Mouse (Mus musculus): ENCODE data around the gene Tfpt. TPM values are rescaled to one million over a fixed set of nuclear protein-coding genes. Genes with fewer than 3 reads are reported as not detected.
"Not testable (repeated sequence)": the region's sequence is repeated elsewhere in the genome, so short reads cannot be mapped to it uniquely, and the experiment has no call there.

The Tfpt gene
- polyA plus RNA-seq, 1 experiment from 2014 or later: 8.8 TPM

- DNase-seq: no peak
- ATAC-seq: no peak
- H3K27me3 ChIP-seq (ENCODE audit: insufficient read depth, low read length): no peaks in the 10 kb centered on the region
- H3K4me1 ChIP-seq (ENCODE audit: insufficient read depth): no peaks in the 10 kb centered on the region
- H3K4me2 ChIP-seq (ENCODE audit: low read depth, low read length): no peak overlapping the region
- H3K9ac ChIP-seq (replicated peaks): no peak overlapping the region
- 29% methylated on average over 1 of the region's 1 CpGs for WGBS (ENCODE audit: insufficient replicate concordance)
- TF ChIP-seq CTCF (IDR thresholded peaks at IDR 0.05; ENCODE audit: low read depth) (no peak), EP300 (IDR thresholded peaks at IDR 0.05; ENCODE audit: low read depth) (no peak)
- H3K9me3 ChIP-seq (ENCODE audit: low read length): no peaks in the 10 kb centered on the region
- no peaks in the 10 kb centered on the region for H3K36me3 ChIP-seq (replicated peaks; ENCODE audit: insufficient read depth, low read length)
- no peak overlapping the region for H3K27ac ChIP-seq (ENCODE audit: low read depth)
- H3K4me3 ChIP-seq (ENCODE audit: low read depth, low read length): no peak overlapping the region
Observed at GRCm38 (mm10) chr7:3571847-3572246, 57.9 kb downstream of the Tfpt start.

- not testable (repeated sequence) for H3K36me3 ChIP-seq (replicated peaks; ENCODE audit: insufficient read depth, low read length); H3K4me2 ChIP-seq (ENCODE audit: low read depth, low read length); H3K9me3 ChIP-seq (ENCODE audit: low read length); DNase-seq; H3K9ac ChIP-seq (replicated peaks); H3K4me1 ChIP-seq (ENCODE audit: insufficient read depth); H3K27me3 ChIP-seq (ENCODE audit: insufficient read depth, low read length); H3K4me3 ChIP-seq (ENCODE audit: low read depth, low read length); H3K27ac ChIP-seq (ENCODE audit: low read depth); ATAC-seq
- 86% methylated on average over 3 of the region's 3 CpGs for WGBS (ENCODE audit: insufficient replicate concordance)
Observed at GRCm38 (mm10) chr7:3570580-3570979, 59.1 kb downstream of the Tfpt start.

Small RNA genes lying within 50 kb of the gene (microRNA-seq; reads per million reads assigned to microRNA genes)
- gene Gm25100 (not detected), gene Mir3572 (2.4 reads per million)

Other genes with a start within 250 kb of the Tfpt start
- not detected in 2 replicates for gene Cacng8, start 239.2 kb downstream of the Tfpt start, polyA plus RNA-seq (2015; fragmentation: Nextera tagmentation; extraction: Ambion mirVana)
- gene Cacng6, start 205.7 kb downstream of the Tfpt start, polyA plus RNA-seq (2015; fragmentation: Nextera tagmentation; extraction: Ambion mirVana): 0.30 TPM in 1 of 2 replicates, not detected in the other
- gene Tarm1, start 127.3 kb downstream of the Tfpt start, polyA plus RNA-seq (2015; fragmentation: Nextera tagmentation; extraction: Ambion mirVana): 0.24 and 0.41 TPM in 2 replicates
- gene Oscar, start 13.8 kb downstream of the Tfpt start, polyA plus RNA-seq (2015; fragmentation: Nextera tagmentation; extraction: Ambion mirVana): 0.12 TPM in 1 of 2 replicates, not detected in the other
- 385 and 415 TPM in 2 replicates for gene Ndufa3, start 12.6 kb downstream of the Tfpt start, polyA plus RNA-seq (2015; fragmentation: Nextera tagmentation; extraction: Ambion mirVana)
- gene Prpf31, start 56 bp upstream of the Tfpt start, polyA plus RNA-seq (2015; fragmentation: Nextera tagmentation; extraction: Ambion mirVana): 20.8 and 24.9 TPM in 2 replicates
- 12.9 and 13.7 TPM in 2 replicates for gene Cnot3, start 15.3 kb upstream of the Tfpt start, polyA plus RNA-seq (2015; fragmentation: Nextera tagmentation; extraction: Ambion mirVana)
- 7.0 and 7.8 TPM in 2 replicates for gene Leng1, start 35.9 kb upstream of the Tfpt start, polyA plus RNA-seq (2015; fragmentation: Nextera tagmentation; extraction: Ambion mirVana)
- gene Tmc4, start 47.6 kb upstream of the Tfpt start, polyA plus RNA-seq (2015; fragmentation: Nextera tagmentation; extraction: Ambion mirVana): 4.7 and 5.0 TPM in 2 replicates
- gene Tsen34, start 62.9 kb upstream of the Tfpt start, polyA plus RNA-seq (2015; fragmentation: Nextera tagmentation; extraction: Ambion mirVana): 46.1 and 50.9 TPM in 2 replicates
- 14.8 and 16.1 TPM in 2 replicates for gene Mboat7, start 63.6 kb upstream of the Tfpt start, polyA plus RNA-seq (2015; fragmentation: Nextera tagmentation; extraction: Ambion mirVana)
- 859 and 872 TPM in 2 replicates for gene Rps9, start 74.1 kb upstream of the Tfpt start, polyA plus RNA-seq (2015; fragmentation: Nextera tagmentation; extraction: Ambion mirVana)
- 5.6 and 7.0 TPM in 2 replicates for gene Pirb, start 90.5 kb upstream of the Tfpt start, polyA plus RNA-seq (2015; fragmentation: Nextera tagmentation; extraction: Ambion mirVana)
- 0.12 TPM in 1 of 2 replicates, not detected in the other for gene Gm15448, start 195.8 kb upstream of the Tfpt start, polyA plus RNA-seq (2015; fragmentation: Nextera tagmentation; extraction: Ambion mirVana)
- gene Pira2, start 215.1 kb upstream of the Tfpt start, polyA plus RNA-seq (2015; fragmentation: Nextera tagmentation; extraction: Ambion mirVana): 2.0 and 2.8 TPM in 2 replicates

Data from liver, postnatal 0 days (tissue).